Mouse (Mus musculus) retina, adult 2 months (tissue): ENCODE data around the gene 2810004N23Rik.

Experiments
- DNase-seq: peaks from one replicate; pipeline ENCODE4 v3.0.0-alpha.2; 2012; ENCODE audit warnings: low read depth, low spot score

Gene 2810004N23Rik

DNA sequence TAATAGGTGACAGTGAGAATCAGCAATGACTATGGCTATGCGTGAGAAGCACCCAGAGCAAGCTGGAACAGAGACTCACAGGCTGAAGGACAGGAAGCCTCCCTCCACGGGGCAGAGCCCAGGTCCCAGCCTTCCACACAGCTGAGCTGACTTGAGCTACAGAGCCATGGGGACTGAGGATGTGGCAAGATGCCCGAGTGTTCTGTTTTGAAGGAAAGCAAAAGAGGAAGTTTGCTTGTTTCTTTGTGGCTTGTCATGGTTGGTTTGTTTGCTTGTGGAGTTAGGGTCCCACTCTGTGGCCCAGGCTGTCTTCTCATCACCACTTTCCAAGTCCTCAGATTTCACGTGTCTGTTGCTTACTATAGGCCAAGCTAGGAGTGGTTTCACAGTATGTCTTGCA, 72.2 kb downstream of the 2810004N23Rik start:
- no peak for DNase-seq
